Mouse (Mus musculus) heart, embryonic 11.5 days (tissue): ENCODE data around the gene Hax1. TPM values are rescaled to one million over a fixed set of nuclear protein-coding genes. Genes with fewer than 3 reads are reported as not detected.
A peak's percentile ranks its signal among the peaks of the same experiment; 100 is the strongest.

ENCODE experiments used
- ATAC-seq: fragments of 200-750 bp; cut with Nextera tagmentation; replicated peaks from 2 replicates; pipeline ENCODE4 v1.8.0; 2017; ENCODE audit warnings: moderate library complexity; ENCODE audit not compliant: insufficient number of reproducible peaks, low FRiP score, low TSS enrichment
- H3K27ac ChIP-seq: fragments of 300-500 bp; sonication (generic); 2 replicates; pipeline ENCODE4 v1.5.1; 2014; ENCODE audit warnings: mild to moderate bottlenecking, low read depth, low read length
- H3K27me3 ChIP-seq: fragments of 300-500 bp; sonication (generic); 2 replicates; pipeline ENCODE4 v1.6.1; 2014; ENCODE audit warnings: mild to moderate bottlenecking, low read length, mixed read lengths; ENCODE audit not compliant: control insufficient read depth, insufficient read depth
- H3K36me3 ChIP-seq: fragments of 300-500 bp; sonication (generic); 2 replicates; pipeline ENCODE4 v1.6.1; 2014; ENCODE audit warnings: mild to moderate bottlenecking, low read length, moderate library complexity, mixed read lengths; ENCODE audit not compliant: control insufficient read depth, insufficient read depth
- H3K4me1 ChIP-seq: fragments of 300-500 bp; sonication (generic); 2 replicates; pipeline ENCODE4 v1.6.1; 2014; ENCODE audit warnings: low read length; ENCODE audit not compliant: control insufficient read depth, insufficient read depth
- H3K4me2 ChIP-seq: fragments of 300-500 bp; sonication (generic); 2 replicates; pipeline ENCODE4 v1.6.1; 2014; ENCODE audit warnings: mild to moderate bottlenecking, moderate library complexity
- H3K4me3 ChIP-seq: fragments of 300-500 bp; sonication (generic); 2 replicates; pipeline ENCODE4 v1.5.1; 2014; ENCODE audit warnings: low read depth, low read length
- H3K9ac ChIP-seq: fragments of 300-500 bp; sonication (generic); 2 replicates; pipeline ENCODE4 v1.6.1; 2014; ENCODE audit warnings: mild to moderate bottlenecking, low read depth, low read length, moderate library complexity
- H3K9me3 ChIP-seq: fragments of 300-500 bp; sonication (generic); replicated peaks from 2 replicates; pipeline ENCODE4 v1.6.1; 2016; ENCODE audit warnings: low read length; ENCODE audit not compliant: control insufficient read depth
- WGBS: fragments of 180-500 bp; shearing (Covaris S2); extraction: QIAGEN DNeasy Blood & Tissue Kit; methylation state at CpG from one replicate; pipeline ENCODE4 v1.1.7; 2014; ENCODE audit not compliant: insufficient replicate concordance; 5-methylcytosine and 5-hydroxymethylcytosine counted together
- polyA plus RNA-seq: library from polyadenylated mRNA; unstranded; fragments of >200 nt; fragmentation: Nextera tagmentation; extraction: Ambion mirVana; gene quantifications from 2 replicates; pipeline ENCODE4 v1.2.1, GENCODE M21; 2014

The Hax1 gene
- 91.0 and 101 TPM in 2 replicates for polyA plus RNA-seq

- peaks cover 5% of the 10 kb centered on the region; the same call in 1 of the 2 replicates for H3K4me1 ChIP-seq
- peak within 1 kb of the TSS; percentile 75 for H3K4me2 ChIP-seq
- H3K9ac ChIP-seq = peak within 1 kb of the TSS; percentile 87
- peaks cover 13% of the 10 kb centered on the region for H3K36me3 ChIP-seq
- H3K4me3 ChIP-seq = peak within 1 kb of the TSS; percentile 70
- no peaks in the 10 kb centered on the region for H3K9me3 ChIP-seq
- under 1% methylated on average over 26 of the region's 26 CpGs for WGBS
- peak within 1 kb of the TSS; percentile 81 for H3K27ac ChIP-seq
- H3K27me3 ChIP-seq = no peaks in the 10 kb centered on the region
- peak; percentile 87 for ATAC-seq
Measured at GRCm38 (mm10) chr3:89998612-89999054, at the start of gene Hax1. Hax1 (minus strand) TSS chr3:89998780.

- Histone ChIP-seq H3K4me1 (no peaks in the 10 kb centered on the region), H3K36me3 (peaks cover 29% of the 10 kb centered on the region), H3K9me3 (no peaks in the 10 kb centered on the region), H3K27me3 (no peaks in the 10 kb centered on the region), H3K9ac (no peak overlapping the region), H3K27ac (no peak overlapping the region), H3K4me2 (no peak overlapping the region), H3K4me3 (no peak overlapping the region)
- 89% methylated on average over 1 of the region's 1 CpGs for WGBS
- no peak for ATAC-seq
Measured at GRCm38 (mm10) chr3:90036263-90036662, 37.7 kb upstream of the Hax1 start.

- Histone ChIP-seq H3K4me2 (no peak overlapping the region), H3K27me3 (no peaks in the 10 kb centered on the region), H3K9ac (no peak overlapping the region), H3K9me3 (no peaks in the 10 kb centered on the region), H3K36me3 (peaks cover 31% of the 10 kb centered on the region), H3K4me1 (no peaks in the 10 kb centered on the region), H3K4me3 (no peak overlapping the region), H3K27ac (no peak overlapping the region)
- ATAC-seq = no peak
- WGBS = 91% methylated on average over 2 of the region's 2 CpGs
Measured at GRCm38 (mm10) chr3:90034653-90035052, 36.1 kb upstream of the Hax1 start.

GRCm38 (mm10) chr3:90016626-90017025, 18.0 kb upstream of the Hax1 start:
- no peak overlapping the region for H3K4me2 ChIP-seq
- no peak for ATAC-seq
- H3K4me3 ChIP-seq = no peak overlapping the region
- no peaks in the 10 kb centered on the region for H3K9me3 ChIP-seq
- H3K36me3 ChIP-seq = peaks cover 57% of the 10 kb centered on the region
- H3K4me1 ChIP-seq = no peaks in the 10 kb centered on the region
- no peaks in the 10 kb centered on the region for H3K27me3 ChIP-seq
- no peak overlapping the region for H3K9ac ChIP-seq
- 90% methylated on average over 4 of the region's 4 CpGs for WGBS
- no peak overlapping the region for H3K27ac ChIP-seq

GRCm38 (mm10) chr3:90010291-90010690, 11.7 kb upstream of the Hax1 start:
- H3K4me2 ChIP-seq = no peak overlapping the region
- peaks cover 55% of the 10 kb centered on the region for H3K36me3 ChIP-seq
- H3K27ac ChIP-seq = no peak overlapping the region
- no peaks in the 10 kb centered on the region for H3K27me3 ChIP-seq
- 80% methylated on average over 2 of the region's 2 CpGs for WGBS
- ATAC-seq = no peak
- no peaks in the 10 kb centered on the region for H3K9me3 ChIP-seq
- no peaks in the 10 kb centered on the region for H3K4me1 ChIP-seq
- no peak overlapping the region for H3K4me3 ChIP-seq
- no peak overlapping the region for H3K9ac ChIP-seq

GRCm38 (mm10) chr3:90004091-90004796, 5.7 kb upstream of the Hax1 start:
- Histone ChIP-seq H3K9ac (no peak overlapping the region), H3K27ac (no peak overlapping the region), H3K36me3 (peaks cover 34% of the 10 kb centered on the region), H3K4me2 (no peak overlapping the region), H3K27me3 (no peaks in the 10 kb centered on the region), H3K4me1 (no peaks in the 10 kb centered on the region), H3K9me3 (no peaks in the 10 kb centered on the region), H3K4me3 (no peak overlapping the region)
- WGBS = 77% methylated on average over 3 of the region's 3 CpGs
- no peak for ATAC-seq

- Histone ChIP-seq H3K36me3 (peaks cover 13% of the 10 kb centered on the region), H3K9ac (no peak overlapping the region), H3K4me3 (no peak overlapping the region), H3K27ac (no peak overlapping the region), H3K4me1 (peaks cover 5% of the 10 kb centered on the region; the same call in 1 of the 2 replicates), H3K4me2 (no peak overlapping the region), H3K27me3 (no peaks in the 10 kb centered on the region), H3K9me3 (no peaks in the 10 kb centered on the region)
- ATAC-seq = no peak
- WGBS = 85% methylated on average over 4 of the region's 4 CpGs
Measured at GRCm38 (mm10) chr3:89999830-90000229, 1.2 kb upstream of the Hax1 start.

GRCm38 (mm10) chr3:89999090-89999489, 510 bp upstream of the Hax1 start:
- Histone ChIP-seq H3K4me2 (peak overlapping the region; percentile 75), H3K4me3 (peak overlapping the region; percentile 70), H3K27me3 (no peaks in the 10 kb centered on the region), H3K27ac (peak overlapping the region; percentile 81), H3K36me3 (peaks cover 13% of the 10 kb centered on the region), H3K9ac (peak overlapping the region; percentile 87), H3K9me3 (no peaks in the 10 kb centered on the region), H3K4me1 (peaks cover 5% of the 10 kb centered on the region; the same call in 1 of the 2 replicates)
- WGBS = 23% methylated on average over 8 of the region's 8 CpGs
- peak; percentile 23; the same call in 1 of the 2 replicates for ATAC-seq
